Mouse (Mus musculus) gastrocnemius, postnatal 25 days (tissue): ENCODE results near the gene 1190005I06Rik. TPM values are rescaled to one million over a fixed set of nuclear protein-coding genes. Genes with fewer than 3 reads are reported as not detected.

Experiments used
- DNase-seq: peaks from one replicate; pipeline ENCODE4 v3.0.0; 2022
- total RNA-seq, 2 experiments: library from RNA; stranded (reverse); gene quantifications; 1 replicate in 1 of 2; 2 replicates in 1 of 2; pipeline ENCODE4 v1.2.3; 2021

The 1190005I06Rik gene
- total RNA-seq, 2 experiments from 2014 or later = 0.67 to 0.70 TPM

- no peak for DNase-seq
Observed at GRCm38 (mm10) chr8:120620441-120620840, 27.0 kb downstream of the 1190005I06Rik start.

GRCm38 (mm10) chr8:120619235-120620180, 27.9 kb downstream of the 1190005I06Rik start:
- no peak for DNase-seq

GRCm38 (mm10) chr8:120618110-120618509, 29.3 kb downstream of the 1190005I06Rik start:
- DNase-seq = peak; percentile 38

GRCm38 (mm10) chr8:120616663-120617626, 30.5 kb downstream of the 1190005I06Rik start:
- no peak for DNase-seq

- no peak for DNase-seq
Observed at GRCm38 (mm10) chr8:120614491-120614890, 32.9 kb downstream of the 1190005I06Rik start.

- no peak for DNase-seq
Observed at GRCm38 (mm10) chr8:120610824-120611223, 36.6 kb downstream of the 1190005I06Rik start.

GRCm38 (mm10) chr8:120607885-120608284, 39.5 kb downstream of the 1190005I06Rik start:
- peak; percentile 32 for DNase-seq

- no peak for DNase-seq
Observed at GRCm38 (mm10) chr8:120607460-120607859, 40.0 kb downstream of the 1190005I06Rik start.

GRCm38 (mm10) chr8:120602672-120603071, 44.8 kb downstream of the 1190005I06Rik start:
- DNase-seq = no peak

GRCm38 (mm10) chr8:120599504-120599903, 47.9 kb downstream of the 1190005I06Rik start:
- DNase-seq = peak; percentile 53

- DNase-seq = peak; percentile 43
Observed at GRCm38 (mm10) chr8:120598579-120598978, 48.9 kb downstream of the 1190005I06Rik start.

- DNase-seq = no peak
Observed at GRCm38 (mm10) chr8:120595963-120596362, 51.5 kb downstream of the 1190005I06Rik start.

- no peak for DNase-seq
Observed at GRCm38 (mm10) chr8:120594571-120594970, 52.9 kb downstream of the 1190005I06Rik start.

GRCm38 (mm10) chr8:120591587-120592292, 55.7 kb downstream of the 1190005I06Rik start:
- DNase-seq = no peak

GRCm38 (mm10) chr8:120589921-120590320, 57.5 kb downstream of the 1190005I06Rik start:
- DNase-seq = no peak

GRCm38 (mm10) chr8:120588908-120589771, 58.3 kb downstream of the 1190005I06Rik start, which contains the start of gene Gins2:
Gins2 (minus strand) TSS chr8:120589304.
- DNase-seq = peak; percentile 100

GRCm38 (mm10) chr8:120585521-120585920, 61.9 kb downstream of the 1190005I06Rik start:
- DNase-seq = no peak

- no peak for DNase-seq
Observed at GRCm38 (mm10) chr8:120581811-120582210, 65.6 kb downstream of the 1190005I06Rik start.

GRCm38 (mm10) chr8:120581329-120581728, 66.1 kb downstream of the 1190005I06Rik start:
- no peak for DNase-seq

- no peak for DNase-seq
Observed at GRCm38 (mm10) chr8:120580336-120581000, 67.0 kb downstream of the 1190005I06Rik start.
